Mouse (Mus musculus) mature B cell (primary cell): Measurements from ENCODE around the gene Slc22a22.

ENCODE experiments used
- in situ Hi-C: fragments of 300-500 bp; cut with MboI; formaldehyde crosslinking; loops from 2 replicates; pipeline ENCODE4 v1.14.3; 2019

Gene Slc22a22

DNA sequence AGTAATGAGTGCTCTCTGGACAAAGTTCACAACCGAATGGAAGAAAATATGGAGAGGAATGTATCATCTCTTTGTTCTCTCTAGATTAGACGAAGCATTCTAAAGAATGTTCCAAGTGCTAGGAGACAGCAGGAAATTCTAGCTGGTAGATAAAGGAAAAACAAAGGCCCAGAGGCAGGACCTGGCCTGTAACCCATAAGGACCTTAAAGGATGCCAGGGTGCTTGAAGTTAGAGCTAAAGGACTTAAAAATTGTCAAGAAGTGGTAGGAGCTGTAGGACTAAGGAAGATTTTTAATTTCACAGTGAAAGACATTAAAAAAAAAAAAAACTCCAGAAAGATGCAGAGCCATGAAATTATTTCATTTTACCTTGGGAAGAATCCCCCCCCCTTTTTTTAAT is at the start of gene Slc22a22:
TSS of gene Slc22a22 (minus strand) at position 101 of the 400 bp plus-strand sequence.
- in situ Hi-C loops = no loop called here

DNA sequence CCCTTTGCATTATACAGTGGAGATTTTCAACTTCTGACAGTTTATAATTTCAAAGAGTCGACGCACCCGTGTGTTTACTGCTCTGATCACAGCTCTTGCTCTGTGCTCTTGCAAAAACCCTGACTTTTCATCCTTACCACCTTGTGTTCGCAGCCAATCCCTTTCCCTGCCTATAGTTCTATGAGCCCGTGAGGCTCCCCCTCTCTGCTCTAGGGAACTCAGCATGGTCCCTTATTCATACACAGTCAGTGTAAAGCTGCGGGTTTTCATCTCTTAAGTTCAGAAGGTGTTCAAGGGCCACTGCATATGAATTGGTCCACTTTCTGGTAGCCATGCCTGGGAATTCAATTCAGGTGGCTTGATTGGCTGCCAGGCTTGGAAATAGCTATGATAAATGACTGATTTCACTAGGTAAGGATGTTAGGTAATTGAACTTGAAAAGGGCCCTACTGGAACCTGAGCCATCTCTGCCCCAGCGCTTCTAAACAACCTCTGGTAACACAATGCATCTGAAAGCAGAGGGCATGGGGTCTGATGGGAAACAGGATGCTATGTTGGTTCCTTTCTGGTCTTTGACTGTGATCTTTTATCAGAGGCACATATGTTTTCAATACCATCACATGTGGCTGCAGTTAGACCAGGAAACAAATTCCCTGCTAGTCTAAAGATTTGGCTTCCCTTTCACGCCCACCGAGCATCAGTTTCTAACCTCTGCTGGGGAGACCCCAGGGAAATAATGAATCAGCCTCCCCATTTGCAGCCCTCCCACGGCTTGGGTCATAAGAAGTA is 46.3 kb upstream of the Slc22a22 start:
- in situ Hi-C loops = no loop called here

DNA sequence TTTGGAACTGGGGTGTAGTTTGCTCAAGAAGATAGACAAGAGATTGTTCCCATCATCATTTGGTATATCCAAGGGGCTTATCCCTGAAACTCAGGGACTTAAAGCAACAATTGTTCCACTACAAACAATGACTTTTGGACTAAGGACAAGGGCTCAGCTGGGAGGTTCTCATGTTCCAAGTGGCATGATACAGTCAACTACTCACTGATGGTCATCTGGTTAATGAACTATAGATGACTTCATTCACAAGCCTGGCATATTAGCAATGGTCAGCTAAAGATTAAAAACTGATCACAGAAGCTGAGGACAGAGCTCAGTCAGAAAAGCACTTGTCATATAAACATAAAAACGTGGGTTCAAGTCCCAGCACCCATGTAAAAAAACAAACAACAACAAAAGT is 44.7 kb upstream of the Slc22a22 start:
- in situ Hi-C loops = no loop called here

DNA sequence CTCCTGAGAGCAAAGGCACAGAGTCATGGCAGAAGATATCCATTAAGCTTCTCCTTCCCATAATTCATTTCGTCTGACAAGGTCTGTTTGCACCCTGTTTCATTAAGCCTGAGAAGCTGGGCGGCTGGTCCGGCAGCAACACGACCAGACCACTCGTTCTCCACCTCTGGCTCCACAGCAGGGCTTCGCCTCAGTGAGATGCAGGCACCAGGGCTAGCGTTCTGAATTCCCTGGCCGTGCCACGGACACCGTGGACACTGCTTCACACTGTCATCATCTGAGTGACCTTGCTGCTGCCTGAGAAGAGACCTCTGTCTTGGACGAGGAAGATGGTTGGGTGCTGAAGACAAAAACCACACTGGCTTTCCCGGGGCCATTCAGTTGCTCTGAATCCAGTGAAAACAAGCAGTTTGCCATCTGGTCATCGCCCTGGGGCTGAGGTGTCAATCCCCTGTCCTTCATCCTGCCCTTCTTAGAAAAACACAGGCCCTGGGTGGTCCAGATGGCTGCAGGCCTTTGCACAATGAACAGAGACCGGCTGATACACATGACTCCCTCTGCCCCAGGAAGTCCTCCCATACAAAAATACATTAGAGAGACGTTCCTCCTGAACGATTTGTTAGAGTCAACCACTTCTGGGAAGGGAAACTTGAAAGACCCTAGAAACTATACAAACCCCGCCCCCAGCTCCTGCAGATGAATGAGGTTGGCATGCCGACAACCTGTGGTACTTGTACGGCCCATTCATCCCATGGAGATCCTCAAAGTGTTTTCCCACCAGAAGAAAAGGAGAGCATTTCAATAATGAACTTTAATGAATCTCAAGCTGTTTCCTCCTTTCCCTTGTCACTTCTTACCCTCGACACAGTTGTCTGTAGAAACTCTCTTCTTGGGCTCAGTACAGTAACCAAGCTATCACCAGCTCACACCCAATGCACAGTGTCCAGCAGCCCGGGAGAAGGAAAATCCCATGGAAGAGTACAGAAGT is 32.1 kb upstream of the Slc22a22 start:
- in situ Hi-C loops = no loop called here

DNA sequence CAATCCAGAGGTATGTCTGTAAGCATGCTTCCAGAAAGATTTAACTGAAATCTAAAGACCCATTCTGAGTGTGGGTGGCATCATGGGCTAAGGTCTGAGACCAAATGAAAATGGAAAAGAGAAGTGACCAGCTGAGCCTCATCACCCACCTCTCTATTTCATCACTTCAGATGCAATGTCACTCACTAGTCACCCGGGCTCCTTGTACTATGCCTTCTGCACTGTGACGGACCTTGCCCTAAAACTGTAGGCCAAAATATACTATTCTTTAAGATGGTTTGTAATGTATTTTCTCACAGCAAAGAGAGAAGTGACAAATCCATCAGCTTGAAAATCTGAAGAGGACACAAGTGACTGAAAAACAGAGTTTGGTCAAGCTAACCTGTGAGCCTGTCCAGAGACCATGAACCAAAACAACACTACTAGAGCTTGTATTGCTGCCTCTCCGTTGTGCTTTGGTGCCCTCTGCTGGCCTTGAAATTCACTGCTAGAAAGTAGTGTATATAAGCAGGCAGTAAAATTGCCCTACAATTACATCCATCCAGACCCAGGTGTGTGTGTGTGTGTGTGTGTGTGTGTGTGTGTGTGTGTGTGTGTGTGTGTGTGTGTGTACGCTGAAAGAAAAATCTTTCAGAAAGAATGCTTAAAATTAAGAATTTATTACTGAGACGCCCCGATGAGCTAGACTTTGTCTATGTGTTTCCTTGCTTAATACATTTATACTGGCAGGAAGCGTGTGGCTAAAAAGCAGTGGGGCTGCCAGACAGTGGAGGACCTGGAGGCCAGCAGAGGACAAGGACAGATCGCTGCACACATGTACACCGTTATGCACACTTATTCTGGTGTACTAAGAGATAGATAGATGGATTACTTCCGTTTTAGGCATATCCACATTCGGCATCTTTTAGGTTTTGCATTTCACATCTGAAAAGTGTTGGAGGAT is 31.1 kb upstream of the Slc22a22 start:
- in situ Hi-C loops = no loop called here

DNA sequence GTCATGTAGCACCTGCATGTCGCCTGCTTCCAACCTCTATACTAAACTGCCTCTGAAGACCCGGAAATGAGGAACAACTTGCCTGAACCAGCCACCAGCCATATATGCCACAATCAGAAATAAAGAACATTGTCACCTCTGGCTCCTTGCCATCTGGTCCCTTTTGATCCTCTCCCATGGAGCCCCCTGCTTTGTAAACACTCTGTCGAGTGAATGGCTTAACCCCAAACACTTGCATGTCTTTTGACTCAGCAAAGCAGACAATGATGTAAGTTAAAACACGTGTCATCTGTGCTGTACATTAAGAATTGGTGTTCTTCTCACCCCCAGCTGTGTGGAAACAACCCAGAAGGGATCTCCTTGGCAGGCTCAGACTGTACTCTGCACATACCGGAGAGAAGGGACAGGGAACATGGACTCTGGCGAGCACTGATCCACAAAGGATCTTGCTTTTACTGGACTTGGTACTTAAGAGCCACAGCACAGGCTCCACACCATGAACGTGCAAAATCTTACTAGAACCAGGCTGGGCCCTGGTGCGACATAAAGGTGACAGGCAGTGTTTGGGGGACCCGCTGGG is 26.8 kb upstream of the Slc22a22 start:
- in situ Hi-C loops = no loop called here

DNA sequence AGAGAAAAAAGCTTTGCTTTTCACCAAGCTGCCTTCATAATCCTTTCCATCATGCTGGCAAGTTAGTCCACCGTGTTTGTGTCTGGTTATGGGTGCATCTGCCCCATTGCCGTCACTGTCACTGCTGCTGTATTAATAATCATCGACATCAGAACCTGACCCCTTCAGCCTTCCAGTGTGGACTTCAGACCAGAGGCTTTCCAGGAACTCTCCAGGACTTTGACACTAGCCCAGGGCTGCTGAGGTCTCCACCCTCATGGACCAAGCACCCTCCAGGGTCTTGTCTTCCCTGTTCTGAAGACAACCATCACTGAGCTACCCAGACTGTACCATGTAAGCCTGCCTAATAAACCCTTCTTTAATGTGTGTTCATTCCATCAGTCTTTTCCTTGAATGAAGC is 26.2 kb upstream of the Slc22a22 start:
- in situ Hi-C loops = no loop called here

DNA sequence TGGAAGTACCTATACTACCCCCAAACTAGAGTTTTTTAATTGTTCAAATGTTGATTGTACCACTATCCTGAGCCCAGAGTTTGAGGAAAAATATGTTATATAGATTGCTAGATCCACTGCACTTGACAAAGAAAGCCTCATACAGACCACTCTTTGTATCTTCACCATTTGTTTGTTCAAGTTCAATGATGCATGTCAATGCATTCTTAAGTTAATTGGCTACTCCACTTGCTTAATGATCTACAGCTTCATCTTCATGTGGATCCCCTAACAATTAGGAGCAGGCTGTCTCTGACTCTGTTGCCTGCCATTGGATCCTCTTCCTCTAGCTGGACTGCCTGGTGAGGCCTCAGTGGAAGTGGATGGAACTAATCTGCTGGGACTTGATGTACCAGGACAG is 24.1 kb upstream of the Slc22a22 start:
- in situ Hi-C loops = no loop called here

DNA sequence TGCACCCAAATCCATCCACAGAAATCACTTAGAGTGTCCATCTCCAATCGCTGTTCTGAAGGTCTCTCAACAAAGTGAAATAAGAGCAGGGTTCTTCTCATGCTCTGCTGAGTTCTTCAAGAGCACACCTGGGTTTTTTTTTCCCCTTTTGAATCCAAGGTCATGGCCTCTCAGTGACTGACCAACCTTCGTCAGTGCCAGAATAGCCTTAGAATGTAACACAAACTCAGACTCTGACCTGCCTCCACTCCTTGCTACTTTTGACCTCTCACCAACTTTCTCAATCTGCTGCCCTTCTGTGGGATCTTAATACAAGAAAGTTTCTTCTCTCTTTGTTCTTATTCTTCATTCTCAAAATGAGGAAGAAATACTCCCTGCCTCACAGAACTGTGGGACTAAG is 18.7 kb upstream of the Slc22a22 start:
- in situ Hi-C loops = no loop called here

DNA sequence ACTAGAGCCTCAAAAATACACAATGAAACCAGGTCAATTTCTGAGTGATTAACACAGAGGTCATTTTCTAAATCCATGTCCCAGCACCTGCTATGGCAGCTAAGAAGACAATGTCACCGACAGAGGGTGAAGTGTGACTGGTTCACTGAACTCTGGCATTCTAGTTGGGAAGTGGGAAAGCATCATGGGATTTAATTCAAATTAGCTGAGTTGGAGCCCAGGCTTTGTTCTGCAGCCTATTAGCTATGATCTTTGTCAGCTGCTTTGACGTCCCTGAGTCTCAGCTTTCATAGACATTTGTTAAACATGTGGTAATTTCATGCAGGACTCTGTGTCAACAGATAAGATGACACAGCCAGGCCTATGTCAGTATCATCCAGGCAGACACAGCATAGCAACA is 5.1 kb upstream of the Slc22a22 start:
- in situ Hi-C loops = no loop called here

DNA sequence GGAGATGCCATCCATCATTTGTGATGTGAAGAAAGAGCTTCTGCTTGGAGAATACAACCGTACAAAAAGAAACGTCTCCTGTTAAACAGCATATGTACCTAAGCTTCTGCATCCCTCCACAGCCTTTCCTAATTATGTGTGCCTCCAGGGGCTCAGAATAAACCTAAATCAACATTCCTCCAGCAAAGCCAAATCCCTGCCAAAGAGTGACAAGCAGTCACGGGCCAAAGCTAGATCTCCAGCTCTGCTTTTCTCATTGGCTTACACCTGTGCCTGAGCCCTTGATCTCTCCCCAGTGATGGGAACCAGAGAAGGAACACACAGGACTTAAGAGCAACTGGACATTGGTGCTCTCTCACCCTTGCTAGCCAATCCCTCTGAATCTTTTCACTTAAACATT is 5.8 kb downstream of the Slc22a22 start:
- in situ Hi-C loops = no loop called here

DNA sequence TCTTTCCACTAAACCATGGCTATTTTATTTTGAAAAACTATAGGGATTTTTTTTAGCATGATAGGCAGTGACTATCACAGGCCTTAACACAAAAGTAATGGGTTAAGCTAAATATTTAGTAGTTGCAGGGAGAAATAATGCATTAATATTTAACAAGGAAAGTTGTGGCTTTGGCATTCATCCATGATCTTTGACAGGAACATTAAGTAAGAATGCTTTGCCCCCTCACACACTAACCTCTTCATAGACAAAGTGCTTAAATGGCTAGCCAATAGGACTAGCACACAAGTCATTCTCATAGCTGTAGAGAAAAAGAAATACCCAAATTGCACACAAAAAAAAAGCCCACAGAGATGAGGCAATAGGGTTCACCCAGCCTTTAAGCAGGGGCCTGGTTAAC is 11.4 kb downstream of the Slc22a22 start:
- in situ Hi-C loops = no loop called here

DNA sequence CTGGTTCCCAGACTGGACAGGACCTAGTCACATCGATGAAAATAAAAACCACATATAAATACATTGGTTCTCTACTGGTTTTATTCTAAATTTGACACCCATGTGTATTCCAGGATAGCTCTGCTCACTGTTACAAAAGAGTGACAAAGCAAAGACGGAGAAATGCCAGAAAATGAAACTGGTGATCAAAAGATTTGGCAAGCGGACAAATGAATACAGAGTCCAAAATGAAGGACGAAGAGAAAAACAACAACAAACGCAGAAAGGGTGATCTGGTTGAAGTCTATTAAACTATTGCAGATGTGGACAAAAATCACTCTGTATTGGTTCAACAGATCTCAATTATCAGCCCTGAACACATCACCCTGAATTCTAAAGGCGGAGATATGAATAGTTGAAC is 12.4 kb downstream of the Slc22a22 start:
- in situ Hi-C loops = no loop called here

DNA sequence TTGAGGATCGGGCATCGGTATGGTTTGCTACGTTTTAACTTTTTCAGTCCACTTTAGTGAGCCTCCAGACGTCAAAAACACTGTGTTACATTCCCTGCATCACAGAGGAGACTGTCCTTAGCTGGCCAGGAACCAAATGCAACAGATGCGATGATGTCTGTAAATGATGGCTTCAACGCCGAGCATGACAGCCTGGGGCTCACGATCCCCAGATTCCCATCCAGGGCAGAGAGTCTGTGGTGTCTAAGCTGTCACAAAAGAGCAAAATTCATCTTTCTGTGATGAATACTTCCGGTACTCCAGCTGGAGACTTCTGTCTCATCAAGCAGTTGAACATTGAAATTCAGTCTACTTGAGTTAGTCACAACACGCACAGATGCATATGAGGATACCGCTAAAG is 13.4 kb downstream of the Slc22a22 start:
- in situ Hi-C loops = no loop called here

DNA sequence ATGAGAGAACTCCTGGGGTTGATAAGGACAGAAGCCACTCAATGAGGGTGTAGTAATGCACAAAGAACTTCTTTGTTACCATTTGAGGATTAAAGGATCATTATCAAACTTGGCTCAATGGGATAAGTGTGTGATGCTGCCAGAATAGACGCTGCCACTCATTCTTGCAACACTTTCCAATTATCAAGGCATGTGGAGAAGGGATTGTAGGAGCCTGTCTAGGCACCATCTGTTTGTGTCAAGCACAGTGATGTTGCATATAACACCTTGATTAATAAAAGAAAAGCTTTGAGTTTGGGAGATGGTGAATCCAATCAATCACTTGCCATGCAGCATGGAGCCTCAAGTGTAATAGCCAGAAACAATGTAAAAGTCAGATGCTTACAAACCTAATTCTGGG is 16.1 kb downstream of the Slc22a22 start:
- in situ Hi-C loops = no loop called here

DNA sequence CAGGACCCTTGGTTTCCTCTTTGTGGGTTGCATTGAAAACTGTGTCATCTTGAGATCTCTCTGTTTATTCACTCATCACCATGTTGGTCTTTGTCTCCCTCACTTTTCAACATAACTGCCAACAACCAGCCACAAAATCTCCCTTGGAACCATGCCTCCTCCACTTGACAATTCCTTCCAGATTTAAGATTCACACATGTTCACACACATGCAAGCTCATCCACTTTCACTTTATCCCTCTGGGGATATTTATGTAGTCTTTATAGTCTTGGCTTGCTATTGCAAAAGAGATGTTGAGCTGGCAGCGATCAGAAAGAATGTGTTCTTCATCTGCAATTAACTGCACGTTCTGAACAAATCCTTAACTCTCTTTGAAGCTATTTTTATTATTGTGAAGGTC is 20.1 kb downstream of the Slc22a22 start:
- in situ Hi-C loops = no loop called here

DNA sequence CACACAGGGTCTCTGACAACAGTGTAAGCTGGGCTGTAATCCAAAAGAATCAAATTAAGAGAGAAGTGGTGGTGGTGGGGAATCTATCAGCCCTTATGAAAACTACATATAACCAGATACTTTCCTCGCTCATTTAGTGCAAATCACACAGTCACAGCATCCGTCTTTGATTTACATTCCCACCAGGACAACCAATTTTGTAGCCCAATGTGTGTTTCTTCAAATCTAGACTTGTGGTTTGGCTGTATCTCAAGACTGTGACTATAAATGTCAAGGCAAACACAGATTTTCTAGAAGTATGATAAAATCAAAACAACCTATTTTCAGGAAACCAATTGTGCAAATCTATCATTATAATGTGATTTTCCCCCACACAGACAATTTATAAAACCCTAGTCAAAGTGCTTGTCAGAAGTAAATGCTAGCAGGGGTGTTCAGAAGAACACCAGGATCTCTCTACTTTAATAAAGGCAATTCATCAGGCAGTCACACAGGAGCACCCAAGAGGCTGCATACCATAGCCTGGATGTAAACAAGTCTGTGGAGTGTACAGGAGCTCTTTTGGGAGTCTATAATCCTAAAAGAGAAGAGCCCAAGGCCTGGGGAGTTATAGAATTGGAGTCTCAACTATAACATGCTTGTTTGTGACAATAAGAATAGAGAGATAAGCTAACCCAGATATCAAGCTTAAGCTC is 42.6 kb downstream of the Slc22a22 start:
- in situ Hi-C loops = no loop called here

DNA sequence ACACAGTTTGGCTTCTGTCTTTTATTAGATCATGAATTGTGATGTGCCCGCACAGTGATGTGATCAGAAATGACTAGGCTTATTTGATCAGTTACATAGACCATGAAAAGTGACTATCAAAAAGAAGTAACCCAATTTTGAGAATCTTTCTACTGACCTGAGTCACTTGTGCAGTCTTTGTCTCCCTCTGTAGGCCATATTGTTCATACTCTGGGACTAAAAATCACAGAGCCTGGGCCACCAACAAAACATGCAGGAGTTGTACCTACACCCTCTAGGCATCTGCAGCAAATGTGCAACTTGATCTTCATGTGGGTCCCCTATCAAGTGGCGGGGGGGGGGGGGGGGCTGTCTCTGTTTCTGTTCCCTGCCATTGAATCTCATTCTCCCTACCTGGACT is 68.9 kb downstream of the Slc22a22 start:
- in situ Hi-C loops = no loop called here

DNA sequence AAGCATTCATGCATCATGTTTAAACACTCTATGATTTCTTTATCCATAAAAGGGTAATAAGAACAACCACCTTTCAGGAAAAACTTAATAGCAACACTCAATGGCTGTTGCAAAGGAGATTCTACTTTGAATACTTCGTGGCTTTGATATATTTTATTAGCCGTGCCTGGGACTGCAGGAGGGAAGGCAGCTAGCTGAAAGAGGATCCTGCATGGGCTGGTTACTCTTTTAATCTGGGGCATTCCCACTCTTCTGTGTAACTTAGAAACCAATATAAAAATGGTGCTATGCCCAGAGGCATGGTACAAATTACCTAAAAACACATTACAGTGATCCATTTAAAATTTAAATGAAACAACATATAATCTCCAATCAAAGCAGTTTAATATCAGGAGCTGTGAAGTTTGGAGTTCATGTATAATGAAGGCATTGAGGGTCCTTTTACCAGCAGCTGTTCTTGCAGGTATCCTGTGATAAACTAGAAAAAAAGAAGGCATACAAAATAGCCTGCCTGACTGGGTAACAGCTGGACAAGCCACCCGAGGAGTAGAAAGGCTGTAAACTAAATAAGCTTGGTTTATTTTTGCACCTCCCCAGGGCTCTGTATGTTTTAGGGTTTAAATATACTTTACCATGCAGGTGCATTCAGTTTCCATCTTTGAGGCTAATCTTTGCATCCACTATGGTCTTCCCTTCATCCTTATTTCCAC is 78.8 kb downstream of the Slc22a22 start:
- in situ Hi-C loops = no loop called here

DNA sequence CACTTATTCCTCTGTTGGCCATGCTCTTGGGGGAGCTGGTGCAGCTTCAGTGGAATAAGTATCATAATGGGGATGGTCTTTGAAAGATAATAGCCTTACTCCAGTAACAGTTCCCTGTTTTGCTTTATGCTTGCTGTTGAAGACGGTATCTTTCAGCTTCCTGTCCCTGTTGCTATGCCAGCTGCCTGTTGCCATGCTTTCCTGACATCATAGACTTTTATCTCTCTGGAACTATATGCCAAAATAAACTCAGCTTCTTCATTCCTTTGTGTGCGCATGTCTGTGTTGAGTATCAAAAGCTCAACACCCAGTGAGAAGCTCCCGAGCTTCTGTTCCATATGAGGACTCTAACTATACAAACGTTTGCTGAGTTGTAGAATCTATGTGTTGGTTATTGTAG is 83.4 kb downstream of the Slc22a22 start:
- in situ Hi-C loops = no loop called here
